Mouse (Mus musculus): ENCODE results near the gene 1700029H14Rik.

1700029H14Rik gene

DNA sequence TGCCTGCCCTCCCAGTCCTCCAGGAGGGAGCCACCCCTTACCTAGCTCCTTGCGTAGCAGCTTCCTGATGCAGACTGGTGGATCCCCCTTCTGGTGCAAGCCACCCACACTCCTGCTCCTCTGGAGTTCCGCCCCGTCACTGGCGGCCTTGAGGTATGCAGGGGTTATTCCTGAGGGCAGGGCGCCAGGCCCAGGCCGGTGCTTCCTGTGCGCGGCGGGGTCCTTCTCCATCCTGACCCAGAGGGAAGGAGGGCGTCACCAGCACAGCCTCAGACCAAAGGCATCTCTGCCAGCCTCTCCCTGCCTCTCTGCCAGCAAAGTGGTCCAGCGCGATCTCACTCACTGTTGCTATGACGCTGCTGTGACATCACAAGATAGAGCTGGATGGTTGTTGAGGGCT is at the start of gene 1700029H14Rik:
1700029H14Rik (minus strand) TSS at position 344 of the 400 bp plus-strand sequence.
- peak; percentile 30 to 44 for DNase-seq

DNA sequence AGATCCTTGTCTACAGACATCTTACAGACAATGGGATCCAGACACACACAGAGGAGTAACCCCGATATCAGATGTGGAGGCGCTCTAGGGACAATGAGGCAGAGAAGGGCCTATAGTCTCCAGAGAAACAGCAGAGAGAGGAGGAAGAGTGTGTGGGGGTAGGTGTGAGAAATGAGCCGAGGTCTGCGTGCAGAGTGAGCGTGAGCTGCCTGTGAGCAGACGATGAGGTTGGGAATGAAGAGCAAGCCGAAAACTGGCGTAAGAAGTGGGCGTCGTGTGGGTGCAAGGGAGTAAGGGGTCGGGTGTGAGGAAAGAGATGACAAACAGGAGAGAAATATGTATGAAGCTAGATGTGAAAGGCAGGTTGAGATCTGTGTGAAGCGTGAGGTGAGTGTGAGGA is 49.4 kb upstream of the 1700029H14Rik start:
- DNase-seq, result no peak

GRCm38 (mm10) chr8:13609971-13610370 is 47.7 kb upstream of the 1700029H14Rik start:
- DNase-seq, result no peak

GRCm38 (mm10) chr8:13608946-13609345 is 46.7 kb upstream of the 1700029H14Rik start:
- DNase-seq, result no peak

DNA sequence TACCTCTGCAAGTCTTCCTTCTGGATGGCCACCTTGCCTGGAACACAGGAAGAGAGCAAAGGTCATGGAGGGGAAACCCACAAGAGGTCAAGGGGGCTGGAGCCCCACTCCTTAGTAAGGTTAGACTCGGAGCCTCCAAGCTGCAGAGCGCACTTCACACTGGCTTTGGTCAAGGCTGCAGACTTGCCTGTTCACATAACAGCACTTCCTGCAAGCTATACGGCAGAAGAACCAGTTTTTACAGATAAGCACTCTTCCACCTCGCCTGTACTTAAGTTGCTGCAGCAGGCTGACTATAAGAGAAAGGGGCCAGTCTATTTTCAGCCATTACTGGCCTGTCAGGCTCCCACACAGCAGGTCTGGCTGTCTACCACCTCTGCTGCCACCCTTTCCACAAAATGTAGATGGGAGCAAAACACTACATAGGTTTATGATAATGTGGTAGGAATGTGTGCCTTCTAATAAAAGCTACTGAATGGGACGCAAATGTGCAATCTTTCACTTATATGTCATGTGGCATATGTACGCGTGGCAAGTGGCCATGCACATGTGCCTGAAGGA is 43.7 kb upstream of the 1700029H14Rik start:
- no peak for DNase-seq

DNA sequence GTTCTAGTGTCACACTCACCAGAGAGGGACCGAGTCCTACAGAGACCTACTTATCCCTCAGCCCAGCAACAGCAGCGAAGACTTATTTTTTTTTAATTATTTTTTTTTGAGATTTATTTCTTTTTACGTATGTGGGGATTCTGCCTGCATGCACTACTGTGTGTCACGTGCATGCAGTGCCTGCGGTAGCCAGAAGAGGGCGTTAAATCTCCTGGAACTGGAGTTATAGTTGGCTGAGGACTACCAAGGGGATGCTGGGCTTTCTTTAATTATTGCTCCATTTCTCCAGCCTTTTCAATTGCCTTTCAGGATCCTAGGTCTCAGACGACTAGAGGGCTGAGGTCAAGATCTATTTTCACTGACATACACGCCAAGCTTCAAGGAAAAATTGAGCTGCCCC is 40.4 kb upstream of the 1700029H14Rik start:
- DNase-seq, result peak; percentile 58 to 65

GRCm38 (mm10) chr8:13601166-13601565 is 38.9 kb upstream of the 1700029H14Rik start:
- DNase-seq, result peak; percentile 79 to 81

GRCm38 (mm10) chr8:13600716-13601115 is 38.5 kb upstream of the 1700029H14Rik start:
- peak; percentile 70 for DNase-seq

DNA sequence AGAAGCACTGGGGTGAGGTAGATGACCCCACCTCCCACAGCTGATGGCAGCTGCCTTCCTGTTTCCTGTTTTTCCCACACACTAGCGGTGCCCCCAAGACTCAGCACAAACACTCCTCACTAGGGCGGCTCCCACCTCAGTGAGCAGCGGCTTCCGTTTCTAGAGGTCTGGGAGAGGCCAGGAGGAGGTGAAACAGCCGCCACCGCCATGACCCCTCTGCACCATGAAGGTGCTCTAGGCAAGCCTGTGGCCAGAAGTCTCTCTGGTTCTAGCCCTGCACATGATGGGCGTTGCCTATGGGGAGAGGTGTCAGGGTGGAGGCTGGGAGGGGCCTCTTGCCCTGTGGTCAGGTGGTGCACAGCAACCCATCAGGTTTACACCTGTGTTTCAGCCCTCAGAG is 37.9 kb upstream of the 1700029H14Rik start:
- peak; percentile 83 to 84 for DNase-seq

GRCm38 (mm10) chr8:13597777-13598176 is 35.5 kb upstream of the 1700029H14Rik start:
- DNase-seq, result no peak

GRCm38 (mm10) chr8:13595861-13596260 is 33.6 kb upstream of the 1700029H14Rik start:
- DNase-seq, result peak; percentile 57

DNA sequence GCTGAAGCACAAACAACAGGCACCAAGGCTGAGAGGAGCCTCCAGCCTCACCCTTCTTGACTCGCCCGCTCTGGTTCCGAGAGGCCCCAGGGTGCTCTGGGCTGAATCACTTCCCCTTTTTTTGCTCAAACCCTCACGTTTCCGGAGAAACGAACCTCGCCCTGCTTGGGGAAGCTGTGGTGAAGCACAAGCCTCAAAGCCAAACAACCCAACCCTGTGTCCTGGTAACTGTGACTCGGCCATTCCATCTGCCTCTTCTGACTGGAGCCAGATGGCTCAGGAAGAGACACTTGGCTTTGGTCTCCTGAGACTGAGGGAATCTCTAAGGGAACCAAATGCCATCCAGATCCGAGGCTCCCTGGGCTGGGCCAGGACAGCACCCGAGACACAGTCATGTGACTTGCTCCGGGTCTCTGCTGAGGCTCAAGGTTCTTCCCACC is 32.6 kb upstream of the 1700029H14Rik start:
- DNase-seq, result peak; percentile 89 to 92

DNA sequence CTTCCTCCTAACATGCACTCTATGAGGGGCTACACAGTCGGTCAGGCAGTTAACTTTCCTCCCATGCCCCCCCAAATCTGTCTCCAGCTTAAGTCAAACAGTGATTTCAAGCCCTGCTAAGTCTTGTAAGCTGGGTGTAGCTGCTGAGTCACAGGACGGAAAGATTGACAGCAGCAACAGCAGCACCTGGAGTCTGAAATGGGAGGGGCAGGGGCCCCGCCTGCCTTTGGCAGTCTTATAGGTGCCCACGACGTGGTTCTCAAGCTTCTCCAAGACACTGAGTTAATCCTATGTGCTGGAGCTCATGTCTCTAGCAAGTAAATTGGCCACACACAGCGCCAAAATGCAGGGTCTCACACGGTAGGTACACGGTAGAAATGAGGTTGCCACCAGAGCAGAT is 31.1 kb upstream of the 1700029H14Rik start:
- DNase-seq, result peak; percentile 29 to 30

- no peak for DNase-seq
Observed at GRCm38 (mm10) chr8:13591246-13591645, 29.0 kb upstream of the 1700029H14Rik start.

DNA sequence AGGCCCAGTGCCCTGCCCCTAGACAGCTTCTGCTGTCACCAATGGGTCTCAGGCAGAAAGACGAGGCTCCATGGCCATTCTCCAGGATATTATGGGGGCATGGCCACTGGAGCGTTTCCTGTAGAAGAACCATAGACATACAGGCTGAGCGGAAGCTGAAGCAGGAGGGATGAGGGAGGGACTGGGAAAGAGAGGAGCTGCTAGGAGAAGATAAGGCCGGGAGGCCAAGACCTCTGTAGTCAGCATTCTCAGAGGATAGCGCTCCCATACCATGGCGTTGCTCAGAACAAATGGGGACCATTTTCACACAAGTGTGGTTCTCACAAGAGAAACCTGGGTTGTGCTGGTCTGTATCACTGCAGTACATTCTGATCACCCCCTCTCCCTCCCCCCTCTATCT is 26.8 kb upstream of the 1700029H14Rik start:
- DNase-seq, result no peak

- DNase-seq, result no peak
Observed at GRCm38 (mm10) chr8:13584652-13585051, 22.4 kb upstream of the 1700029H14Rik start.

DNA sequence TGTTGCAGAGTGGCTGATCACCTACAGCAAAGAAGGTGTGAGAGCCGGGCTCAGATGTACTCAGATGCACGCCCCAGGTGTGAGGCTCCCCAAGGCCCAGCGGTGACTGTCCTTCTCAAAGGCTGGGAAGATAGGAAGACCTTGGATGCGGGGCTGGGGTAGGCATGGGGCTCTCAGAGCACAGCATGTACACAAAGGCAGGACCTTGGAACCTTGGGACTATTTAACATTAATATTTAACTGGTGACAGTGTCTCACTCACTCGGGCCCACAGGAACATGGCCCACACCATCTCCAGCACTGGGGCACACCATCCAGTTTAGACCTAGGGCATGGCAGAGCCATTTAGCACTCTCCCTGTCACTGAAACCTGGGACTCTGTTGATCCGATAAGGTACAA is 15.6 kb upstream of the 1700029H14Rik start:
- no peak for DNase-seq

DNA sequence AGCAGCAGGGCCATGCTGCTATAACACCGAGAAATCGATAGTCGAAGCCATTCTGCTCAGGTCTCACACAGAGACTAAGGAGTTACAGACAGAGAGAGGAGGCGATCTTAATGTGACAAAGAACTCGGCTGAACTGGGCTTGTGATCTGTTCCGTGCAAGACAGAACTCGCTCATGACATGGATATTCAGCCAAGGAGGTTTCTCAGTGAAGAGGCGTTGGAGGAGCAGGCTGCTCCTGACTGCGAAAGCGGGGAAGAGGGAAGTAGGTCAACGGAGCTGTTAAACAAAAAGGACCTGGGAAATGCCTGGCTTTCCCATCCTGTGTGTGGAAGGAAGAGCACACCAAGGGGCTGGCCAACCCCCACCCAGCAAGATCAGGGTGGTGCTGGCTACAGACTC is 9.7 kb upstream of the 1700029H14Rik start:
- no peak for DNase-seq

DNA sequence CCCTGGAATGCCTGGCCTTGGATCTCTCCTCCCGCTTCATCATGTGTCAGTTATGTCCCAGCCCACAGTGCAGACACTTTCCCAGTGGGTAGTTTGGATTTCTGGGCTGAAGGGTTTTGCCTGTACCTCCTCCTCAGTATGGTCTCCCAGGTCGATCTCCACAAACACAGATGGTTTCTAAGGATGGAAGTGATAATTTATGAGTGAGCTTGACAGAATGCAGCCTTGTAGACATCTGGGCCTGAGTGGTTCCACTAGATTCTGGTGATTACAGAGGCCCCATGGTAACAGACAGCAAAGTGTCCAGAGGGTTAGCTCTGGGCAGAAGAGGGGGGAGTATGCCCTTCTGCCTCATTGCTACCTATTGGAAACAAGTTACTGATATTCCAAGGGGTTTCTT is 4.7 kb downstream of the 1700029H14Rik start:
- no peak for DNase-seq

DNA sequence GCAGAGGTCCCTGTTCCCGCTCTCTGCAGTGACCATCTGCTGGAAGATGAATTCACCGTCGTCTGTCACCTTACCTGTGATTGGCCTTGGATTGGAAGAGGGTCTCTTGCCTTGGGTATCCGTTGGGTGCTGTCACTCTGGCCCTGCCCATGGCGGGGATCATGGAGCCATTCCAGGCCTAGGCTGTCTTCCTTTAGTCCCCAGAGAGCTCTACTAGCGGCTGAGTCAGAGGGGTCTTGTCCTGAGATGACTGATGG is 10.8 kb downstream of the 1700029H14Rik start:
- DNase-seq, result no peak

- peak; percentile 85 to 86 for DNase-seq
Observed at GRCm38 (mm10) chr8:13550718-13551573, 11.3 kb downstream of the 1700029H14Rik start.

DNA sequence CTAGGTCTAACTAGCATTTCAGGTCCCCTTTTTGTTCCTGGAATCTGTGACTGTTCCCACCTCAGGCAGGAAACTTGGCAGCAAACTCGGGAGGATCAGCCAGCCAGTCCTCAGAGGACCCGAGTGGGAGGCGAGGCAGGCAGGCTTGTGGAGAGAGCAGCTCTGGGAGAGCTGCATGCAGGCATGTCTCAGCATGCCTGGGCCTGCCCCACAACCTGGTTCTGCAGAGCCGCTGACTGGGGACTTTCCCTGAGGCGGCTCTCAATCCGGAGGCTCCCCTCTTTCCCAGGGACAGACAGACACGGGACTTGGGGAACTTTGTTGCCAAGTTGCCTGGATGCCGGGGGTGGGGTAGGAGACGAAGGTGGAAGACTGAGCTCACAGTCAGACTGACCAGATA is 13.4 kb downstream of the 1700029H14Rik start:
- DNase-seq, result no peak

GRCm38 (mm10) chr8:13548235-13548634 is 14.0 kb downstream of the 1700029H14Rik start:
- DNase-seq, result no peak

- DNase-seq, result no peak
Observed at GRCm38 (mm10) chr8:13546421-13546820, 15.8 kb downstream of the 1700029H14Rik start.

GRCm38 (mm10) chr8:13541526-13541925 is 20.7 kb downstream of the 1700029H14Rik start:
- DNase-seq, result no peak

Measured in B cell, adult 2 months (primary cell).